Mouse (Mus musculus): ENCODE measurements around the gene Esp36.
"Not testable (repeated sequence)": the region's sequence is repeated elsewhere in the genome, so short reads cannot be mapped to it uniquely, and the experiment has no call there.

Gene Esp36

DNA sequence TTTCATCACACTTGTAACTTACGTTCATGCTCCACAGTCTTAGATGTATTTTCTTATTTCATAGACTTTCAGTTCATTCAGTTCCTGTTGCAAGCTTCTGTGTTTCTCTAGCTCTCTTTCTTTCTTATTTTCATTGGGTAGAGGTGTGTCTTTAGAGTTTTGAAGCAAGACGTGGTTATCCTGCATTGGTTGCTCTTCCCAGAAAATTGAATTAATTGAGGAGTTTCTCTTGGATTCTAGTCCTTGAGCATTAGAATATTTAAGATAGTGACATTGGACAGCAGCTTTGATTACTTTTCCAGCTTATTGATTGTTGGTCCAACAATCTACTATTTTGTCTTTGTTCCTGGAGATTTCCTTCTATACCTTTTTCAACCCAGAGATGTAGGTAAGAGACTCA lies at the start of gene Esp36:
Gene Esp36, minus strand, starts transcription at position 101 of the 400 bp plus-strand sequence.
- no peak for DNase-seq (ENCODE audit: low spot score)

DNA sequence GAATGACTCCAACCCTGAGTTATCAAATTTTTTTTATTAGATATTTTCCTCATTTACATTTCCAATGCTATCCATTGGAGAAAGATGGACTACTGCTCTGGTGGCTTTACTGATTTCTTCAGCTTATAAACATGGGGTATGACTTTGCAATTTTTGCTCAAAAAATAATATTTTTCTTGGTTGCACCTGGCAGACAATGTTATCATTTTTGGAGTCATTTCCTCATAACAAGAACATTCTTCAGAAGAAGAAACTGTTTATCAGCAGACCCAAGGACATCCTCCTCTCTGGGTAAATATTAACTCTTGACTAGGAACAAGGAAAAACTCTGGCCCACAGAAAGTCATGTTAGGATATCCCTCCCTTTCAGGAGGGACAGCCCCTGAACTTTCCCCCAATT lies 36.2 kb upstream of the Esp36 start:
- not testable (repeated sequence) for DNase-seq (ENCODE audit: low spot score)

DNA sequence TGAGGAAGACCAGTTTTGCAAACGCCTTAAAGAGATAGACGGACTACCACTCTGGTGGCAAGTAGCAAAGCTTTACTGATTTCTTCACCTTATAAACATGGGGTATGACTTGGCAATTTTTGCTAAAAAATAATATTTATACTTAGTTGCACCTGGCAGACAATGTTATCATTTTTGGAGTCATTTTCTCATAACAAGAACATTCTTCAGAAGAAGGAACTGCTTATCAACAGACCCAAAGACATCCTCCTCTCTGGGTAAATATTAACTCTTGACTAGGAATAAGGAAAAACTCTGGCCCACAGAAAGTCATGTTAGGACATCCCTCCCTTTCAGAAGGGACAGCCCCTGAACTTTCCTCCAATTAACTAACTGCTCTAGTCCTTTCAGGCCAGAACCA lies 30.7 kb upstream of the Esp36 start:
- no peak for DNase-seq (ENCODE audit: low spot score)

DNA sequence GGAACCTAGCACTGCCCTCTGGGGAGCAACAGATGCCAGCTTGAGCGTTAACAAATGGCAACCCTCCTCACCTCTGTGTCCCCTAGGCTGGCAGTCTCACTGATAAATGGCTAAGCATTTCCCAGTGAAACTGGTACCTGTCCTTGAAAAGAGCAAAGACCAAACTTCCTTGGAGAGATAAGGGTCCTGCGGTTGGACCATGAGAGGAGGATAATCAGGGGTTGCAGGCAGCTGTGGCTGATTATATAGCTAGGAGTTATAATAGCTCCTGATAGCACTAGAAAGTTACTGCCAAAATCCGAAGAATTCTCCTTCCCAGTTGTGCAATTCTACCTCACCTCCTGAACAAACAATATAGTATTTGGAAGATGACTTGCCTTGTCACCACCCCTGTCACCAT lies 13.8 kb downstream of the Esp36 start:
- DNase-seq (ENCODE audit: low spot score) = no peak

DNA sequence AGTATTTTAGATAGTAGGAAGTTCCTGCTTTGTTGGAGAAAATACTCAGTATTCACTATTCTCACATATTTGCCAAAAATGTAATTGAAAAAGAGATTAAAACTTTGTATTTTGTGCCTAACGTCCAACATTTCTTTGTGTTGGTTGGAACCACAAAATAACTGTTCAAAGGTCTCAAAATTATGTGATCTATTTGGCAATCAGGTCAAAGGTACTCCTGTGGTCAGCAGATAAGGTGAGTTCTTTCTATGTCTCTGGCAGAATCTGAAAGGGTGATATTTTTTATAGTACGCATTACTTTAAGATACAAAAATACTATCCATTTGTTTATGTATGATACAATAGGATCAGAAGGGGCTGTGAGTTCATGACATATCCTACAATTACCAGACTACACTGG lies 28.2 kb downstream of the Esp36 start:
- DNase-seq (ENCODE audit: low spot score) = no peak

Data from urinary bladder, postnatal 10 days (tissue).